Mouse (Mus musculus): ENCODE data around the gene Nr2f2. TPM values are rescaled to one million over a fixed set of nuclear protein-coding genes. Genes with fewer than 3 reads are reported as not detected.

Gene Nr2f2
- polyA plus RNA-seq (2014; fragmentation: Illumina TruSeq; extraction: RNeasy Lipid Tissue Mini Kit (QIAGEN cat#74804); ENCODE audit: low read depth, low replicate concordance) = 82.6 TPM

DNA sequence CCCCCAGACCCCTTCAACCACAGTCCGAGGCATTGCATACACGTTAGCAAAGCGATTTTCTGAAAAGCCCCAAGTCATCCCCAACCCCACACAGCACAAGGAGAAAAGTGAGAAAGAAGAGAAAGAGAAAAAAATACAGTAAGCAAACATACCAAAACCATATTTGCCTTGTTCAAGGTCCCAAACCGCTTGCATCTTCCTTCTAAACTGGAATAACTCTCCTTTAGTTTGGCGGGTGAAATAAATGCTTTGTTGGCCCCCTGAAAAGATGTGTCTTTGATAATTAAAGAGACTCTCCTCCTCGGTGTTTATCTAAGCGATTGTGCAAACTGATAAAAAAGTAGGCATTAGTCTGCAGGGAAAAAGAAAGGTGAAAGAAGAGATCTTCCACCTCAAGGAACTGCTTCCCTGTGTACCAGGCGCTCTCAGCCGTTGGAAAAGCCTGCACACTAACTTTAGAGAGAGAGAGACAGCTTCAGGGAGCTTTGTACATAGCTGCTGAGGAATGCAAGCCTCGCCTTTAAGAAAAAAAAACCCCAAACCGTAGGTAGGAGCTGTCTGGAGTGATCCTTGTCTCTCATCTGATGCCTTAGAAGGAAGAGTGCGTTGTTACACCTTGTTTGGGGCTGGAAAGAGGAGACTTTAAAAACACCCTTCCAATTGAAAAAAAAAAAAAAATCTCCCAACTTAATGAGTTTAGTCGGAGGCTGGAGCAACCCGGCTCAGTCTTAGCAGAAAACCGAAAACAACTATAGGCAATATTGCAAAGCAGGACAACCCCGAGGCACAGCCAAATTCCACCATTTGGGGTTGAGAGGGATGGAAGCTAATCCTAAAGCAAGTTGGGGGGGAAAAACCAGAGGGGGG, at the start of gene Nr2f2:
Nr2f2 (minus strand) TSS at position 795 of the 867 bp plus-strand sequence.

